Mouse (Mus musculus) brown adipose tissue, adult 24 weeks (tissue): Measurements from ENCODE around the gene Gpr176. TPM values are rescaled to one million over a fixed set of nuclear protein-coding genes. Genes with fewer than 3 reads are reported as not detected.

Source experiments
- H3K27ac ChIP-seq: fragments of 200-500 bp; replicated peaks from 2 replicates; pipeline ENCODE4 v1.5.1; 2012; ENCODE audit warnings: low read depth, mild to moderate bottlenecking, low read length
- H3K4me1 ChIP-seq: fragments of 200-500 bp; 2 replicates; pipeline ENCODE4 v1.6.1; 2012; ENCODE audit warnings: low read length, mixed read lengths; ENCODE audit not compliant: control insufficient read depth, insufficient read depth, insufficient read length
- H3K4me3 ChIP-seq: fragments of 200-500 bp; 2 replicates; pipeline ENCODE4 v1.5.1; 2012; ENCODE audit warnings: low read depth, mild to moderate bottlenecking, low read length, moderate library complexity; ENCODE audit not compliant: insufficient read depth
- polyA plus RNA-seq: library from polyadenylated mRNA; stranded (reverse); fragments of >200 nt; gene quantifications from 2 replicates; pipeline ENCODE4 v1.2.4, GENCODE M21; 2012; ENCODE audit not compliant: missing spikeins, insufficient read depth, insufficient read length

Gpr176 gene
- polyA plus RNA-seq, 1 experiment, result not detected

DNA sequence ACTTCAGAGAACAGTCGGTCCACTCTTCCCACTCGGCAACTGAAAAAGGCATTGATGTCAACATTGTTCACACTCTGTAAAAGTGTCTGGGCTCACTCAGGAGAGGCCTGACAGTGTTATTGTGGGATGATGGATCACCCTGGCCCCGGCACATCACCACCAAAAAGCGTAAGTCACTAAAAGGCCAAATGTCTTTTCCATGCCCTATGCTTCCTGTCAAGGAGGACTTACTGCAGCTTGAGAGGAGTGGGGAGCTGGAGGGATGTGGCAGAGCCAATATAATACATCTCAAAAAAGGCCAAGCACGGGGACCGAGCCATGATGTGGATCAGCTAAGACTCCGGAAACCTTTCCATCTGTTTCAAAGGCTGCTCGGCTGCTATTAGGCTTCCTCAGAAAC is 118.7 kb downstream of the Gpr176 start:
- no peak overlapping the region for H3K27ac ChIP-seq
- no peak overlapping the region for H3K4me3 ChIP-seq
- no peaks in the 10 kb centered on the region for H3K4me1 ChIP-seq

DNA sequence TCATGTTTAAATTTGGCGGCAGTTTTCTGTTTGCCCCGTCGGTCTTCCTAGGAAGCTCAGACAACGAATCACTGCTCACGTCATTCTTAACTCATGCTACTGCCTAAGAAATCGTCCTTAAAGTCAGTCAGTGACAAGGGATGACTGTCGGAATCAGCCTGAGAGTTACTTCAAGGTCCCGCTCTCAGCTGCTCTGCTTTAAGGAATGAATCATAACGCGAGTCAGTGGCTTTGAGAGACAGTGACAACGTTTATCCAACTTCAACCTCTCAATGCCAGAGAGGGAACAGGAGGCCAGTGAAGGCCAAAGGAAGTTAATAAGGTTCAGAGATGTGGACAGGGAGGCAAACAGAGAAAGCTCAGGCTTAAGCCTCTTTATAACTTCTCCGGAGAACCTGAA is 124.3 kb downstream of the Gpr176 start:
- Histone ChIP-seq H3K4me3 (no peak overlapping the region), H3K27ac (no peak overlapping the region), H3K4me1 (no peaks in the 10 kb centered on the region)

DNA sequence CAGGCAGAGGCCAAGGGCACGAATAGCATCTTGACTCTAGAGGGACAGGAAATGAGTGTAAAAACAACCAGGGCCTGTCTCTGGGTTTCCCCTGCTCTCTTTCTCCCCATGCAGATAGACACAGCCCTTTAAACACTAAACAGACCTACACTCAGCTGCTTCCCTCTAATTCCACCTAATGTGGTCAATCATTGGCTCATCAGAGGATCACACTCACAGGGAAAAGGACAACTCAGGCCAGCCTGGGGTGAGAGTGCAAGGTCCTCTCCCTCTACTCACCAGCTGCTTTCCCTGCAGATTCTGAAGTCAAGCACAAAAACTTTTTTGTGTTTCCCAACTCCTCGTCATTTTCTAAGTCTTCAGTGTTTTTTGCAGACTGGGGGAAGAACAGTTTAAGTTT is 125.2 kb downstream of the Gpr176 start:
- Histone ChIP-seq H3K27ac (no peak overlapping the region), H3K4me1 (no peaks in the 10 kb centered on the region), H3K4me3 (no peak overlapping the region)

DNA sequence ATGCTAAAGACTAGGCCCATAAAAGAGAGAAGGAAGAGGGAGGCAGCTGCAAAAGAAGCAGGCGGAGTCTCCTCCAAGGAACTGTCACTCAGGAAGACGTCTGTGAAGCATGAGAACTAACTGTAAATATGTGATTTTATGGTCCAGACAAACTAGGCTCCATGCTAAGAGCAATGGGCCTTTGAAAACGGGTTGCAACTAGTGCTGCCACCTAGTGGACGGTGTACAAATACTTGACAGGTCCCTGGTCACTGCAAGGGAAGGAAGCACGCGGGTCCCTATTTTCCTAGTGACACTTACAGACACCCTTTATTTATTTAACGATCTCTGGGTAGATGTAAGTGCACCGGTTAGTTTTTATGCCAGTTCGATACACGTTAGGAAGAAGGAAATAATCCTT is 127.3 kb downstream of the Gpr176 start:
- H3K27ac ChIP-seq, result no peak overlapping the region
- no peaks in the 10 kb centered on the region for H3K4me1 ChIP-seq
- H3K4me3 ChIP-seq, result no peak overlapping the region

DNA sequence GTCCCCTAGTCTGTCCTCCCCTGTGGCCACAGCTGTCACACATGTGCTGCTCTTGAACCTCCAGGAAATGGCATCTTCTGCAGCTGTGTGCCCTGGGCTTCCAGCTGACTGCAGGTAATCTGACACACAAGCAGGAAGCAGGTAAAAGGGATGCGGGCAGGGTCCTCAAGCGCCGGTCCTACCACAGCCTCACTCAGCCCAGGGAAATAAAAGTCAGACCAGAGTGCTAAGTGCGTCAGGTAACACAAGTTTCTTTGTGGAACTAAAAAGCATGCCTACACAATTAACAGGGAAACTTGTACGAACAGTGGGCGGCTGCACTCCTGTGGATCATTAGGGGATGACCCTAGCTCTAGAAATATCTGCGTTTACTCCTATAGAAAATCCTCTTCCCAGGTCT is 137.0 kb downstream of the Gpr176 start:
- H3K4me3 ChIP-seq, result no peak overlapping the region
- no peaks in the 10 kb centered on the region for H3K4me1 ChIP-seq
- H3K27ac ChIP-seq, result no peak overlapping the region

DNA sequence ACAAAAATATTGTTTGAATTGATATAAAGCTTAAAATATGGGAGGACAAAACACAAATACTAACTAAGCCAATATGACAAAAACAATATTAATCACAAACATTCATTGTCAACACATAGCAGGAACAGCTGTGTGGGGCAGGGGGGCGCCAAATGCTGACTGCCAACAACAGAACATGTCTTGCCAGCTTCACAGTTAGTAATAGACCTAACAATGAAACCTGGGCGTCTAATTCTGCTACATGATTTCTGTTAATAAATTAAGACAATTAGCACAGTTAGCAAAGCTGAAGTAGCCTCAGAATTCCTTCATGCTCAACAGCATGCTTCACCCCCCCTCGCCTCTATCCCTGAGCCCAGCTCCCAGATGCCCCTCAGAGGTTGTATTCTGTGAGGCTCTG is 137.6 kb downstream of the Gpr176 start:
- Histone ChIP-seq H3K4me1 (no peaks in the 10 kb centered on the region), H3K27ac (no peak overlapping the region), H3K4me3 (no peak overlapping the region)

DNA sequence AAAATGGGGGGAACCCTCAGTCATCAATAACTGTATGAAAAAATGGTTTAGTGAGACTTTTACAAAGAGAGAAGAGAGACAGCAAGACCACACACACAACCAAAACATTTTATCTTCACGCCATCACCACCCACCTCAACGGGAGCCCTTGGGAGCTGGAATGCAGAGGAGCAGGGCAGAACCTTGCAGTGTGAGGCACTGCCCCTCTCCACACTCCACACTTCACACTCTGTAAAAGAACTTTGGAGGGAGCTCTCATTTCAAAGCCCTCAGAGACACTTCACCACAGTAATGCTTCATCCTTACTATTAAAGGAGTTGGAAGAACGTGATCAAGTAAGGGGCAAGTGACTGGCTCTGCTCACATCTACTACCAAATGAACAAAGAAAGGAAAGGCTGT is 142.7 kb downstream of the Gpr176 start:
- H3K4me3 ChIP-seq, result no peak overlapping the region
- no peak overlapping the region for H3K27ac ChIP-seq
- H3K4me1 ChIP-seq, result no peaks in the 10 kb centered on the region

DNA sequence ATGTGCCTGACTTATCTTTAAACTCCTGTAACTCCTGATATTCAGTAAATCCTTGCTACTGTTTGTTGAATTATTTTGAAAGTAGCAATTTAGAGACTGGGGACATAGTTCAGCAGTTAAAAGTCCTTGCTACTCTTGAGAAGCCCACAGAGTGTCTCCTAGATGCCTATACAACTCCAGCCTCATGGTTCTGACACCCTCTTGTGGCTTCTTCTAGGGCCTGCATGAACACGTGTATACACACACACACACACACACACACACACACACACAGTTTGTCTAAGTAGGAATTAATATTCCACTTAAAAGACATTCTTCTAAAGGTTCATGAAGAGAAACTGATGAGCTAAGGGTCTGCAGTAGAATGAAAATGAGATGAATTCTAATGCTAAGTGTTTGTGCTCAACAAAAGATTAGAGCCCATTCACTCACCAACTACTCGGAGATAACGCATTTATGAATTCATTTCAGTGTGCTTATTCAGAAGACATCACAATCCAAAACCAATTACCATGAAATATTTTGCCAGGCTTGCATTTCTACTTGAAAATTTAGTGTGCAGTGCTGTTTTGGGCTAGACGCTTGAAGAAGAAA is 144.6 kb downstream of the Gpr176 start:
- Histone ChIP-seq H3K4me1 (no peaks in the 10 kb centered on the region), H3K27ac (no peak overlapping the region), H3K4me3 (no peak overlapping the region)

Other genes with a start within 250 kb of the Gpr176 start
- not detected in 2 replicates for gene Fsip1, start 116.5 kb downstream of the Gpr176 start, polyA plus RNA-seq
- 4.5 and 5.7 TPM in 2 replicates for gene Eif2ak4, start 15.2 kb upstream of the Gpr176 start, polyA plus RNA-seq
- 226 and 250 TPM in 2 replicates for gene Srp14, start 106.3 kb upstream of the Gpr176 start, polyA plus RNA-seq
- 2.5 and 3.0 TPM in 2 replicates for gene Bmf, start 176.3 kb upstream of the Gpr176 start, polyA plus RNA-seq
- gene Bub1b, start 224.8 kb upstream of the Gpr176 start, polyA plus RNA-seq, result 0.52 and 1.2 TPM in 2 replicates